Mouse (Mus musculus) kidney, adult 8-10 months (tissue): ENCODE measurements around the gene Tsen54.
A peak's percentile ranks its signal among the peaks of the same experiment; 100 is the strongest.
"Not testable (repeated sequence)": the region's sequence is repeated elsewhere in the genome, so short reads cannot be mapped to it uniquely, and the experiment has no call there.

ENCODE experiments used
- DNase-seq, 2 experiments: peaks; one replicate each; pipeline ENCODE4 v3.0.0; 2022

Gene Tsen54

DNA sequence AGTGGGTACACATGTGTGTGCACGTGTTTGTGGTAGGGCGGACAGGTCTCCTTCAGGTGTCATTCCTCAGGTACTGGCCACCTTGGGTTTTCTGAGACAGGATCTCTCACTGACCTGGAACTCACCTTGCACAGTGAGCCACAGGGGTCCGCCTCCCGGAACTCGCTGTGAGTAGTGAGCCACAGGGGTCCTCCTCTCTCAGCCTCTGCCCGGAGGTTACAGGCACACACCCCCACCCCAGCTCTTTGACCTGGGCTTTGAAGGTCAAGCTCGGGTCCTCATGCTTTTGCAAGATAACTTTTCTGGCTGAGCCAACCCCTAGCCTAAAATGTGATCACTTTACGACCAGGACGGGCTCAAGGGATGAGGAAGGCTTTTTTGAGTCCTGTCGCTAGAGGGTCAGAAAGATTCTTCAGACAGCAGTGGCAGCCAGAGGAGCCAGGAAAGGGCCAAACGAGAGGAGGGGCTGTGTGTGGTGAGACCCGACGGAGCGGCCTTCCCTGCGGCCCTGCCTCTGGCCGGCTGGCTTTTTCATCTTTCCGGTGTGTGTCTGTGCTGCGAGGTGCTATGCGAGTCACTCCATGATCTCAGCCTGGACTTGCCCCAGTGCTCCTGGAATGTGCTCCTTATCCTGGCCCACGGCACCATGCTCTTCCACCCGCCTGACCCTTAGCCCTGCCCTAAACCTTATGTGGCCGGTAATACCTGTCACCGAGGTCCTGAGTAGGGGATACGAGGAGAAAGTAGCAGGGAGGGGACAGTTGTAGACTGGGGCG, 16.2 kb downstream of the Tsen54 start:
- DNase-seq: peak; percentile 69 to 71

DNA sequence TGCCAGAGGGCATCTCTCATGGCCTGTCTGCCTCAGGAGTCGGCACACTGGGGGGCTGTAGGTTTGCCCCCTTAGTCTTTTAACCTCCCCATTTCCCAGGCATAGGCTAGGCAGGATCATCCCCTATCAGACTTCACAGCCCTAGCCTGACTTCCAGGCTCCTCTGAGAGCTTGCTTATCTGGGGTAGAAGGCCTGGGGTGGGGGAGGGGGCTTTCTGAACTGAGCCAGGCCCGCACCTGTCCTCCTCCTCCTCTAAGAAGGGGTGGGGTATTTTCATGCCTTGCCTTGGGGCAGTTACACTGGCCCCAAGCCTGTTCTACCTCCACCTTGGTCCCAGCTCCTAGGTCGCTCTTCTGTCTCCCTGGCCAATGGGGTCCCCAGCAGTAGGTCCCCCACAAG, 17.0 kb downstream of the Tsen54 start:
- no peak for DNase-seq

DNA sequence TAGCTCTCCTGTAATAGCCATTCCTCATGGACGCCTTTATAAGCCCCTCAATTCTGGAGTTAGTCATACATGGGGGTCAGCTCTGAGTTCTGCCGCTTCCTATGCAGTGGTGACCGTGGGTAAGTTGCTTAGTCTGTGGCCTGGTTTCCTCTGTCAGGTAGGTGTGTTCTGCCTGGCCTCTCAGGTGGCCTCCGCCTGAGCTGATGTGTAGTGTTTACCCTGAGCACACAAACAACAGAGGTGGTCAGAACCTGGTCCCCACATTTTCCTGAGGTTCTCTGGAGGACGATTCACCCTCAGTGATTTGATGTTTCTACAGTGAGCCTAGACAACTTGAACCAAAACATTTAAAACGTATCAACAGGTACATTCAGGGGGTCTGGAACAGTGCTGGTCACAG, 17.5 kb downstream of the Tsen54 start:
- DNase-seq: no peak

DNA sequence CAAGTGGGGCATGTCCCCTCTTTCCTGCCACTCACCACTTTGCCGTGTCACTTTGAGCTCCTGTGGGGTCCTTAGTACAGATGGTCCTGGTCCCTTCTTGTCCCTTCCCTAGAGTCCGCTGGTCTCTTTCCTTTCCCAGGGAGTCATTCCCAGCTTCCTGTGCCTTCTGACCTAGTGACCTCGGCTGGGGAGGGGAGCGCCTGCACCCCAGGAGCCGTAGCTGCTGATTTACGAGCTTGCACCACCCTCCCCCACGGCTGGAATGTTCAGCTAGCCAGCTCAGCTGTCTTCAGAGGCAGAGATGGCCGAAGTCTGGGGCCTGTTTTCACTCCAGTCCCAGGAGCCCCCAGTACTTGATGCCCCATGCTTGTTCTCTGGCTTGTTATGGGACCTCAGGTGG, 18.0 kb downstream of the Tsen54 start:
- DNase-seq: peak; percentile 94

DNA sequence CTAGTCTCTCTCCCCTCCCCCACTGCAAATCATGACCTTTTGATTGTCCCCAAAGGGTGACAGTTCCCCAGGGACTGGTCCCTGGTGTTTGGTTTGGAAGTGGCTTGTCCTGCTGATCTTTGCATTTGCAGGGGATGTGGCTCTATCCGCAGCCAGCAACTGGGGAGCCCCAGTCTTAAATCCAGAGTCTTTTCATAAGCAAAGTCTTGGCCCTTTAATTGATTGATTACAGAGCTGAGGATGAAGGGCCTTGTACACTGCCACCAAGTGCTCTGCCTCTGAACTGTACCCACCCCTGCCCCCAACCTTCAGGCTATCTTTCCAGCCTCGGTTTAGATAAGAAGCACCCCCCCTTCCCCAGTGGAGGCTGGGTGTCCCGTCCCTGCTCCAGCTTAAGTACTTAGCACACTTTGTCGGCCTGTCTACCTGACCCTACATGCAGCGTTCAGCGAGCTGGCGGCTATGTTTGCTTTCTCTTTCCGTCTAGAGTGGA, 18.5 kb downstream of the Tsen54 start:
- peak; percentile 41 to 56 for DNase-seq

DNA sequence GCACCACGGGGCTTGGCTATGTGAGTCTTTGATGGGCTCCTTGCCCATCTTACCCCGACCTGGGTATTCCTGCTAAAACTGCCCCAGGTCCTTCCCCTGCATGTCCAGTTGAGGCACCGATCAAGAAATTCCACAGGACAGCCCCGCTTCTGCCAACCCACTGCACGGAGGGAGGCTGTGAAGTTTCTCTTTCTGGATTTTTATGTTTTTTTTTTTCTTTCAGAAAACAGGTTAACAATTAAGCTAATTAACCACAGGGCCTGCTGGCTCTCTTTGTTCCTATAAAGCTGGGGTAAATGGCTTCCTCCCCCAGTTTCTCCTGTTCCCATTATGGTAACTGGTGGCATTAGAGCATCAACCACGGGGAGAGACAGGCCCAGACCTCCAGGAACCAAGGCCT, 19.5 kb downstream of the Tsen54 start:
- peak; percentile 55 to 65 for DNase-seq

DNA sequence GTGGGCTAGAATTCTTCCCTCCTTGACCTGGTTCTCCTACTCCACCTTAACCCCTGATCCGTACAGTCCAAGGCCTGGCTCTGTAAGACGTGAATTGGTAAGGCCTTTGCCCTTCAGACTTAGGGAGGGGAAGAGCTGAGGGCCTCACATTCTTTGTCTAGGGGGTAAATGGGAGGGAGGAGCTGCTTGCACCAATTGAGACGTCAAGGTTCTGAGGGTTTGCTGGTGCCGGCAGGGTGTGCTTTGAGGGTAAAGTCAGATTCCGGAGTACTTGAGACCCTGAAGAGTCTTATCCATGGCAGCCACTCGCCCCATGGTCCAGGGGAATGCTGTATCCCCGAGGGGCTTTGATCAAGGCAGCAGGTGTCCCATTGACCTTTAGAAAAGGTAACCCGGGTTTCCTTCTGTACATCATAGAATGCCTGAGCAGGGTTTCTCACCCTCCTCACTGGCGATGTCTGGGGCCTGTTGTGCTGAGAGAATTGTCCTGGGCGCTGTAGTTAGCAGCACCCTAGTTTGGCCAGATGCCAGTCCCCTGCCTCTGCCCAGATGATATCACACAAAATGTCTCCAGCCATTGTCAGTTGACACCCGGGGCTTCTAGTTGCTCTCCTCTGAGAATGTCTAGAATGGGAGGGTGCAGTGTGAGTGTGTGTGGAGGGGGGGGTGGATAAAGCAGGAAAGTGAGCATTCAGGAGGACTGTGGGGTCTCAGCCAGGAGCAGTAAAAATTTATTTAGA, 22.3 kb downstream of the Tsen54 start:
- DNase-seq: peak; percentile 68 to 82

DNA sequence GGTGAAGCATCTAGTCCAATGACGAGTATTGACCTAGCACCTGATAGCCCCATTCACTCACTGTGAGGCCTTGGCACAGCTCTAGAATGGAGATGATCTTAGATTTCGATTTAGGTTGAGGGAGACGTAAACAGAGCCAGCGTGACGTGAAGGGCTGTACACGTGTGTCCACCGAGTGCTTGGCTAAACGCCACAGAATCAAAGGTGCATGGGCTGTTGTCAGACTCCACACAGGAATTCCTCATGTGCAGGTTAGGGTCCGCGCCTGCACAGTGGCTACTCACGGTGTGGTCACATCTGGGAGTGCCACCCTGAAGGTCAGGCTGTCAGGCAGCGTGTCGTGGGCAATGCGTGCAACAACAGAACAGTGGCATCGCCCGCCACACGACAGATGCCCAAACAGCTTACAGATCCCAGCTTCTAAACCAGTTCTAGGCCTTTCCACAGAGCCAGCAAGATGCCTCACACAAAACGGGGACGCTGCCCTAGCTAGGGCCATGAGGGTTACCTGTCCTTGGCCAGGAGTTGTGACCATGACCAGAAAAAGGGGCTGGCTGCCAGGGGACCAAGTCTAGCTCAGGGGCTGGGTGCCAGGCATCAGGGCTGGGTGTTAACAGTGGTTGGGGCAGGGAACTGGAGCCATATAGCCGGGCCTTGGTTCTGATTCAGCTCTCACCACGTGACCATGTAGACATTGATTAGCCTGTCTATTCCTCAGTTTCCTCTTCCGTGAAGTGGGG, 23.3 kb downstream of the Tsen54 start:
- DNase-seq: peak in 1 of 2 experiments; percentile 50

DNA sequence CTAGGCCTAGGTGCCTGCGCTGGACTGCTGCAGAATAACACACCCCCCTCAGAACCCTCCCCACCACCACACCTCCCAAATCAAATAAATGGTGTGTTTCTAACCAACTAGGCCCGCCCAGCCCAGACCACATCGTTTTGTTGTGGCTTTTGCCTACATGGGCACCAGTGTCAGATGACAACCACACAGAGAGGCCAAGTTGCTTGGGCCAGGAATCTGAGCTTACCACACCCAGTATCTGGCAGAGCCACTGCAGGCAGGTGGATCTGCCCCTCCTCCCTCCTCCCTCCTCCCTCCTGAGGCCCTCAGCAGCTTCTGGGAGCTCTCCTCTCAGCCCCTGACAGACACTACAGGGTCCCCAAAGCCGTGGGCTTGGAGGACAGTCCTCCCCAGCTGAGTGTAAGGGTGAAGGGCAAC, 24.4 kb downstream of the Tsen54 start:
- DNase-seq: peak; percentile 64 to 74

DNA sequence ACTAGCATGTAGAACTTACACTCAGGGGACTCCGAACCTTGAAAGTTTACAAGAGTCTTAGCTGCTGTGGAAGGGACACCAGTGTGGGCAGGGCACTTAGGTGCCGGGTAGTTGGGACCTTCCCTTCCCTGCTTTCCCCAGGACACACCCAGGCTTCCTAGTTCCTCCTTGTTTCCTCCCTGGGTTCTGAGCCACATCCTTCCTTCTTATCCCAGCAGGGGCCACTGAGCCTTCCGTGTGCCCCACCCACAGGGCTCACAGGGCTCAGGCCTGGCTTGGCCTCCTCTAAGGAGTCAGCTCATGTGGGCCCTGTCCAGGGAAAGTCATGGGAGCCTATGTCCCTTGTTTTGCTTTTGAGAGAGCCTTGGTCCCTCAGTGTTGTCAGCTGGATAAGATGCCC, 25.2 kb downstream of the Tsen54 start:
- DNase-seq: no peak

DNA sequence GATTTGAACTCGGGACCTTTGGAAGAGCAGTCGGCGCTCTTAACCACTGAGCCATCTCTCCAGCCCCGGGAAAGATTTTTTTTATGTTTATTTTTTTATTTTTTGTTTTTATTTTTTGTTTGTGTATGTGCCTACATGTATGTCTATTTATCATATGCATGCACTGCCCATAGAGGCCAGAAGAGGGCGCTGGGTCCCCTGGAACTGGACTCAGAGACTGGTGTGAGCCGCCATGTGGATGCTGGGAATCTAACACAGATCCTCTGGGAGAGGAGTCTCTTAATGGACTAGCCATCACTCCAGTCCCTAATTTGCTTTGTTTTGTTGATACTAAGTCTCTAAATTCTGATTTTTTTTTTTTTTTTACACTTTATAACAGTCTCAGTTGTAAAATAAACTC, 26.5 kb downstream of the Tsen54 start:
- DNase-seq: no peak

DNA sequence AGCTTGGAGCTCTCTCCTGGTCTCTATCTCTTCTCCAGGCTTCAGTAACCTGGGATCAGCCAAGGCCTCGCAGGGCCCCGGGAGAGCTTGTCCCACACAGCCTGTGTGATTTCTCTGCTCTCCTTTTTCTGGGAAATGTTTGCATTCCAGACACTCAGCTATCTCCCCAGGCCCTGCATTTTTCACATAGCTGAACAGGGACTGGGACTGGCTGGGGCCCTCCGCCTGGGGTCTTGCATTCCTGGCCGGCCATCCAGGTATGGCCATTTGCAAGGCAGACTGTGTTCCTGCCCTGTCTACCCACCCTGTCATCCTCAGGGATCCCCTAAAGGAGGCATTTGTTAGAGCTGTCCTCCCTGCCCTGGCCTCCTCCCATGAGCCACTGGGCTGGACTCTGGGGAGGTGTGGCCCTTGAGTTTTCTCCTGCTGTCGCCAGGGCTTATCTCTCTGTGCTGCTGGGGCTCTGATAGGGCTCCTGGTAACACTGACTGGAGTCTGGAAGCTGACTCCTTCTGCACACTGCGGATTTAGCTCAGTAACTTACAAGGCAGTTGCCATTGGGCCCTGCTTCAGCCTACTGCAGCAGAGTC, 27.5 kb downstream of the Tsen54 start:
- peak in 1 of 2 experiments; percentile 44 for DNase-seq

DNA sequence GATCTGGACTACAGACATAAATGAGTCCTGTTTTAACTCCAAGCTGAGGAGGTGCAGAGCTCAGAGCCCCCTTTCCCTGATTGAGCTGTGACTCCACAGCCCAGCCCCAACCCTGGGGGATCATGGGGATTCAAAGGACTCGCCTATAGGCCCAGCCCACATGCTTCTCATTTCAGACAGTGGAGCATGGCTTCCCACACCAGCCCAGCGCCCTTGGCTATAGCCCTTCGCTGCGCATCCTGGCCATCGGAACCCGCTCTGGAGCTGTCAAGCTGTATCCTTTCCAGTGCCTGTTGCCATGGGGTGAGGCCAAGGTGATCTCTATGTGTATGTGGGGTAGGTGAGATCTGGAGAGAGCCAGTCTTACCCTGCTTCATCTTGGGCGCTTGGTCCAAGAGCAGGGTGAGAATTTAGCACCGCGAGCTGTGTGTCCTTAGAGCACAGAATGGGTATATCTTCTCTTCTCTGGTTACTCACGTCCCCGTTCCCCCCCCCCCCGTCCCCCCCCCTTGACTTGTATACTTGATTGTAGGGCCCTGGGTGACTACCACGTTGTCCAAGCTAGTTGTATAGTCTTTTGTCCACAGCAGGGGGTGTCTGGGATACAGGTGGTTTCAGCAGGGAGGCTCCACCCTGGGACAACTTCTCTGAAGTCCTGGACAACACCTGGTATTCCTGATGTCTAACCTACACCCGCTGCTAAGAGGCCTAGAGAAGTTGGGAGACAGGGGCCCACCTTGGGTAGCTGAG, 28.8 kb downstream of the Tsen54 start:
- DNase-seq: no peak

DNA sequence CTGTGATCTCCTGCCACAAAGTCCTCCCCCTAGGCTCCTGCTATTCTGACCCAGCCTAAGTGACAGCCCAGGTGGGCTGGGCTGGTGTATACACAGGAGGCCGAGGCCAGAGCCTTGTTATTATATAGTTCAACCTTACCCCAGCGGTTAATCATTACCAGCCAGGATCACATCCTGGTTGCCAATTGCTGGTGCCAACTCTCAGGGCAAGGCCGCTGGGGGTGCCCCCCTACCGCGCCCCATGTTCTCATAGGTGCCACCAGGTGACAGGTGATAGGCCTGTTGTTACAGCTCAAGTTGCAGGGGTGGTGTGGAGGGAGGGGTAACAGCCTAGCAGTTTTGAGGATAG, 29.3 kb downstream of the Tsen54 start:
- peak; percentile 95 to 98 for DNase-seq

DNA sequence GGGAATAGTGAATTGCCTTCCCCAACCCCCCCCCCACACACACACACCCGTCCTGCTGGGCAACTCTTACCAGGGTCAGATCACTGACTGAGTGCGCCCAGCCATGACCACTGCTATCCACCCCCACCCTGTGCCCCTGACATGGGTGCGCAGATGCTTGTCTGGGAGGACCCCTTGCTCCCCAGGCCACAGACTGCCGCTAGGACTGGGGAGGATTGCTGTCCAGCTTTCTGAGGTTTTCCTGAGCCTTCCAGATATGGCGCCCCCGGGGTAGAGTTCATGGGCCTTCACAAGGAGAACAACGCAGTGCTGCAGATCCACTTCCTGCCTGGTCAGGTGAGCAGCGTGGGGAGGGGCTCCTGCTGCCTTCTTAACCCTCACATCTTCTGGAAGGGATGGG, 29.7 kb downstream of the Tsen54 start:
- DNase-seq: peak in 1 of 2 experiments; percentile 58

DNA sequence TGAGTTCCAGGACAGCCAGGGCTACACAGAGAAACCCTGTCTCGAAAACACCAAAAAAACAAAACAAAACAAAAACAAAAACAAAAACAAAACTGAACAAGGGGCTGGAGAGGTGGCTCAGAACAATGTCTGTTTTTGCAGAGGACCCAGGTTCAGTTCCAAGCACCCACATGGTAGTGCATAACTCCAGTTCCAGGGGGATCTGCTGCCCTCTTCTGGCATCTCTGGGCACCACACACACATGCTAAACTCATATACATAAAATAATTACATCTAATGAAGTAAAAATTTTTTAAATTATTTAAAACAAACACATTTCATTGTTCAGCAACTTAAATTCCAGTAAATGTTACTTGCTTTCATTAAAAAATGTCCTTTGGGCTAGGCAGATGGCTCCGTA, 31.3 kb downstream of the Tsen54 start:
- DNase-seq: no peak

DNA sequence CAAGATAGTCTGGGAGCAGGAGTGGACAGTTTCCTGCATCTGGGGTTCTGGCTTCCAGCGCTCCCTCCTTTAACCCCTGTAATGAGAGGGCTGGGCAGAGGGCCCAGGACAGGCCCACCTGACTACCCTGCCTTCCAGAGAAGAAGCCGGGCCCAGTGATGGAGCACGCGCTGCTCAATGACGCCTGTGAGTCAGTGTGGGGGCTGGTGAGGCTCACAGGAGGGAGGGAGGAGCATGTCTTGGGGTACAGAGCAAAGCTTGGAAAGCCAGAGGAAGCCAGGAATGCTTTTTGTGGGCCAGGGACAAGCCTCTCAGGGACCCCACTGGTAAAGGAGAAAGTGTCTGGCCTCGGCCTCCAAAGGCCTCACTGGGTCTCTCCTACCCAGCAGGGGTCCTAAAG, 40.1 kb downstream of the Tsen54 start:
- DNase-seq: no peak

DNA sequence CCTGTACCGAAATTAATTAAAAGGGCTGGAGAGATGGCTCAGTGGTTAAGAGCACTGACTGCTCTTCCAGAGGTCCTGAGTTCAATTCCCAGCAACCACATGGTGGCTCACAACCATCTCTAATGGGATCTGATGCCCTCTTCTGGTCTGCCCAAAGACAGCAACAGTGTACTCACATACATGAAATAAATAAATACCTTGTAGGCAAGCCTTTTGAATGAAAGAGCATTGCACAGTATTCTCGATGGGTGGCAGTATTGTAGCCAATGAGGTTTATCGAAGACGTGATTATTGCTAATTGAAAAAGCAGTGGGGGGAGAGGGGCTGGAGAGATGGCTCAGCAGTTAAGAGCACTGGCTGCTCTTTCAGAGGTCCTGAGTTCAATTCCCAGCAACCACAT, 42.6 kb downstream of the Tsen54 start:
- DNase-seq: not testable (repeated sequence)

DNA sequence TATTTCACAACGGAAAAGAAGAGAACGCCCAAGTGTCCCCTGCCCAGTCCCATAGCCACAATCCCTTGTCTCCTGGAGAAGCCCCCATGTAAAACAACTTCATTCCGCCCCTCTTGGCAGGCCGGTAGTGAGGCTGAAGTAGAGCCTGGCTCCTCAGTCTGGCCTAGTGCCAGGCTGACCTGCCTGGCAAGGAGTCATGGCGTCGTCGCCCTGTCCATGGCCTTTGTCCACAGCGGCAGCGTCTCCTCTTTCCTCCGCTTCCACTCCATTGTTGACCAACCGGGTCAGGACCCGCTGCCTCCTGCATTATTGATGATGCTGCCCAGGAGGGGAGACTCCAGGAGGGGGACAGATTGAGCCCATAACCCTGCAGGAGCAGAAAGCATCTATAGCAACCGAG, 43.4 kb downstream of the Tsen54 start:
- DNase-seq: peak in 1 of 2 experiments; percentile 49

DNA sequence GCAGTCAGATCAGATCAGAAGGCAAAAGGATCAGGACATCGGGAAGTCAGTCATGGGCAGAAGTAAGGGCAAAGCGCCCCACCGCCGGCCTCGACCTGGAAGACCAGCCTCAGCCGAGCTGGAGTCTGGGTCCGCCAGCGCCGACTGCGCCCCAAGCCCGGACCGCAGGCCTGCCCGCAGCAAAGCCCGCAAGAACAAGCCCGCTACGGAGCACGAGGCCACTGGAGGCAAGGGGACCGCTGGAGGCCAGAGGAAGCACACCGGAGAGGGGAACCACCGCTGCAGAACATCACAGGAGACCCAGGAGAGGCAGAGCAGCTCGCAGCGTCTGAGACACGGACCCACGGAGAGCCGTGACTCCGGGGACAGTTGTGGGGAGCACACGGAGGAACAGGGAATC, 43.8 kb downstream of the Tsen54 start, which contains the start of gene Myo15b:
TSS of gene Myo15b (plus strand) at position 53 of the 400 bp plus-strand sequence.
- DNase-seq: no peak

DNA sequence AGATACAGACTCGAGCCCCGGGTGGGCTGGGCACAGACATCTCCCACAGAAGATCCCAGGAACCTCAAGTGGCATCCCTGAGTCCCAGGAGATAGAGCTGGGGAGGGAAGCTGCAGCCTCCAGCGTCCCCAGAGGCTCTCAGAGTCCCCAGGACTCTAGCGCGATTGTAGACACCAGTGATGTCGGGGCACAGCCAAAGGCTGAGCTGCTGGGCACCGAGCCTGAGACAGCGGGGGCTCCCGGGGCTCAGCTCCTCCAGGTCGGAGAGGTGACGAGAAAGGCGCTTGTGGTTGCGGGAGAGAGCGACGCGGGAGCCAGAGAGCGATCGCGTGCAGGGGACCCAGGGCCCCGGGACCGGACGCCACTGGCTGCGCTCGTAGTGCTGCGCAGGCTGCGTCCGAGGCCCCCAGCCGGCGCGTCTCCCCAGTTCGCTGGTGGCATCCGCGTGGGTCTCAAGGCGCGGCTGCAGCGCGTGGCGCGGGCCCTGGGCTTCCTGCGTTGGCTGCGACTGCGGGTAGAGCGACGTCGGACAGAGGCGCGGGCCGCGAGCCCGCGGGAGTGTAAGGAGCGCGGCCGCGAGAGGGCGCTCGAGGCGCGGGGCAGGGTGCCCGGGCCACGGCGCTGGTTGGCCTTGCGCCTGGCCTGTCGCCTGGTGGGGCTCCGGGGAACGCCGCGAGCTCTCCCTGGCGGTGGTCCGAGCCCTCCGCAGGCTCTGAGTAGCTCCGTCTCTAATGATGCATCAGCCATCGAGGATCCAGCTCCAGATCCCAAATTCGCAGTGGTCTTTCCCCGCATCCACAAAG, 44.8 kb downstream of the Tsen54 start:
- DNase-seq: peak; percentile 83 to 87
